Mouse (Mus musculus) neural tube, embryonic 14.5 days (tissue): Measurements from ENCODE around the gene Entpd3. TPM values are rescaled to one million over a fixed set of nuclear protein-coding genes. Genes with fewer than 3 reads are reported as not detected.
"Not testable (repeated sequence)": the region's sequence is repeated elsewhere in the genome, so short reads cannot be mapped to it uniquely, and the experiment has no call there.

Experiments
- ATAC-seq: fragments of 200-750 bp; cut with Nextera tagmentation; 2 replicates; pipeline ENCODE4 v1.8.0; 2017; ENCODE audit warnings: low read depth, mild to moderate bottlenecking, moderate TSS enrichment, moderate library complexity
- H3K27ac ChIP-seq: fragments of 300-500 bp; sonication (generic); 2 replicates; pipeline ENCODE4 v1.5.1; 2014; ENCODE audit warnings: low read depth, mild to moderate bottlenecking, control low read depth, low read length, moderate library complexity, mixed read lengths
- H3K27me3 ChIP-seq: fragments of 300-500 bp; sonication (generic); 2 replicates; pipeline ENCODE4 v1.6.1; 2014; ENCODE audit warnings: low read length; ENCODE audit not compliant: control insufficient read depth, insufficient read depth
- H3K36me3 ChIP-seq: fragments of 300-500 bp; sonication (generic); 2 replicates; pipeline ENCODE4 v1.6.1; 2014; ENCODE audit warnings: low read length, mixed read lengths; ENCODE audit not compliant: control insufficient read depth, insufficient read depth
- H3K4me1 ChIP-seq: fragments of 300-500 bp; sonication (generic); 2 replicates; pipeline ENCODE4 v1.6.1; 2014; ENCODE audit warnings: low read length; ENCODE audit not compliant: control insufficient read depth, insufficient read depth
- H3K4me2 ChIP-seq: fragments of 300-500 bp; sonication (generic); 2 replicates; pipeline ENCODE4 v1.6.1; 2014; ENCODE audit warnings: mild to moderate bottlenecking, low read depth, low read length, control low read depth
- H3K4me3 ChIP-seq: fragments of 300-500 bp; sonication (generic); 2 replicates; pipeline ENCODE4 v1.5.1; 2014; ENCODE audit warnings: low read depth, low read length, control low read depth, mixed read lengths
- H3K9ac ChIP-seq: fragments of 300-500 bp; sonication (generic); replicated peaks from 2 replicates; pipeline ENCODE4 v1.6.1; 2014; ENCODE audit warnings: low read depth, mild to moderate bottlenecking, control low read depth, low read length, mixed read lengths
- H3K9me3 ChIP-seq: fragments of 300-500 bp; sonication (generic); 2 replicates; pipeline ENCODE4 v1.6.1; 2016; ENCODE audit warnings: low read length; ENCODE audit not compliant: control insufficient read depth
- WGBS: fragments of 180-500 bp; shearing (Covaris S2); extraction: QIAGEN DNeasy Blood & Tissue Kit; methylation state at CpG from one replicate; pipeline ENCODE4 v1.1.7; 2014; 5-methylcytosine and 5-hydroxymethylcytosine counted together
- polyA plus RNA-seq: library from polyadenylated mRNA; unstranded; fragments of >200 nt; fragmentation: Nextera tagmentation; extraction: Ambion mirVana; gene quantifications from 2 replicates; pipeline ENCODE4 v1.2.1, GENCODE M21; 2014

The Entpd3 gene
- polyA plus RNA-seq, 1 experiment from 2014 or later, result 6.1 TPM

DNA sequence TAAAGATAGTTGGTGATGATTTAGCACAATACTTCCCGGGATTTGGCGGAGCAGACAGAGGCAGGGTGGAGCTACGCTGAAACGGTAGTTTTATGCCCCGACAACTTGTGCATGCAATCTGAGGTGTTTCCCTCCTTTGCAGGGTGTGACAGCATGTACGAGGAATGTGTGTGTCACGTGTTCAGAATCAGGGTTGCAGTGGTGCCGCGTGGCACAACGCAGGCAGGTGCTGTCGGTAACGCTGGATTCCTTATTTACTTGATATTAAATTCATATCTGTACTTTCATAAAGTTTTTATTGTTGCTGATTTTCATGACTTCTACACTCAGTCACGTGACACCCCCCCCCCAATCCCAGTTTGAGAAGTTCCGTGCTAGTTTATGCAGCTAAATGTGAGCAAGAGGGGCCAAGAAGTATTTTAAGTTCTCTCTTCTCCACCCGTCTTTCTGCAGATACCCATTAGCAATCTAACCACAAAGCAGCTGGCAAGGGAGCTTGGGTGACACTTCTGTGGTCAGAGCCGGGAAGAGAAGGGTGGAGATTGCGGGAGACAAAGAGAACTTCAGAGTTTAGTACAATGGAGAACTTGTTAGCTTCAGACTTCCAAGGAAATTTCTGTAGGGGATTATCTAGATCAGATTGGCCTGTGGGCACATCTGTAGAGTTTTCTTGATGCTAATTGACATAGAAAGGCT, 10.7 kb upstream of the Entpd3 start:
- Histone ChIP-seq H3K9ac (no peak overlapping the region), H3K36me3 (no peaks in the 10 kb centered on the region), H3K27me3 (no peaks in the 10 kb centered on the region), H3K4me2 (no peak overlapping the region), H3K9me3 (no peaks in the 10 kb centered on the region), H3K4me3 (no peak overlapping the region), H3K4me1 (no peaks in the 10 kb centered on the region), H3K27ac (no peak overlapping the region)
- no peak for ATAC-seq
- WGBS, result 89% methylated on average over 17 of the region's 17 CpGs

DNA sequence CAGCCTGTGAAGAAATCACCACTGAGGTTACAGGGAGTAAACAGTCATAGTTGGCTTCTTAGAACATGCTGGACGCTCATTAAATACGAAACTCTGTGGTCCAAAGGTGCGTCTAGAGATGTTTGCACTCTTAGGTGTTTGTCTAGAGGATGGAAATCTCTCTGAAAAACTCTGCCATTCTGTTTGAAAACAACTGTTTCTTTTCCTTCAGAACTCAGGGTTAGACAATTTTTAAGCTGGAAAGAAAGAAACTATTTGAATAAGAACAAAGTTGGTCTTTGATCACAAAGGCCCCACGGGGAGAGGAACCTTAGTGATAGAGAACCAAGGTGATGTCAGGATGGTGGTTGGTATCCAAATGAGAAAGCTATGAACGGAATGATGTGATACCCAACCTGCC, 9.1 kb upstream of the Entpd3 start:
- no peak for ATAC-seq
- Histone ChIP-seq H3K9ac (no peak overlapping the region), H3K4me3 (no peak overlapping the region), H3K27ac (no peak overlapping the region), H3K4me1 (no peaks in the 10 kb centered on the region), H3K9me3 (no peaks in the 10 kb centered on the region), H3K36me3 (no peaks in the 10 kb centered on the region), H3K27me3 (no peaks in the 10 kb centered on the region), H3K4me2 (no peak overlapping the region)
- WGBS, result 87% methylated on average over 5 of the region's 5 CpGs

DNA sequence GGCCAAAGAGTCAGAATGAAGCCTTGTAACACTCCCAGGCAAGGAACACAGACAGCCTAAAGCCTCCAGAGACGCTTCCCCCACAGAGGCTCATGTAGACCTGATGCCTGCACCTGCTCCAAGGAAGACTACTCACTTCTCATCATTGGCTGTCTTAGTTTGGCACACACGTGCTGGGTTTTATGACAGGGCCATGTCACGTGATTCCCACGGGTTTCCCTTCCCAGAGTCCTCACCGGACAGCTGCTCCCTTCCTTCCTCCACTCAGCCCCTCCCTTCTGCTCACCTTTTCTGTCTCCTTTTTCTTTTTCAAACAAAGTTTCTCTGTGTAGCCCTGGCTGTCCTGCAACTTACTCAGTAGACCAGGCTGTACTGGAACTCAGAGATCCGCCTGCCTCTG, 7.6 kb upstream of the Entpd3 start:
- 81% methylated on average over 6 of the region's 6 CpGs for WGBS
- no peak overlapping the region for H3K9ac ChIP-seq
- no peak overlapping the region for H3K27ac ChIP-seq
- H3K4me3 ChIP-seq, result no peak overlapping the region
- H3K4me2 ChIP-seq, result no peak overlapping the region
- no peaks in the 10 kb centered on the region for H3K4me1 ChIP-seq
- ATAC-seq, result no peak
- no peaks in the 10 kb centered on the region for H3K9me3 ChIP-seq
- H3K27me3 ChIP-seq, result no peaks in the 10 kb centered on the region
- H3K36me3 ChIP-seq, result no peaks in the 10 kb centered on the region

DNA sequence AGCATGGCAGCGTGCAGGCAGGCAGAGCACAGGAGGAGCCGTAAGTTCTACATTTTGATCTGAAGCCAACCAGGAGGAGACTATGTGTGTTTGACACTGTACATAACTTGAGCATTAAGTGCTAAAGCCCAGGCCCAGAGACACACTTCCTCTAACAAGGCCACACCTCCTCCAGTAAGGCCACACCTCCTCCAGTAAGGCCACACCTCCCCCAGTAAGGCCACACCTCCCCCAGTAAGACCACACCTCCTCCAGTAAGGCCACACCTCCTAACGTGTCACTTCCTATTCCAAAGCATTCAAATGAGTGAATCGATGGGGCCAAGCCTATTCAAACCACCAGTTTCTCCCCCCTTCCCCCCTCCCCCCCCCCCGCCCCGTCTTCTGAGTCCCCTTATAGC, 6.9 kb upstream of the Entpd3 start:
- 83% methylated on average over 6 of the region's 6 CpGs for WGBS
- Histone ChIP-seq H3K27ac (no peak overlapping the region), H3K4me1 (no peaks in the 10 kb centered on the region)

DNA sequence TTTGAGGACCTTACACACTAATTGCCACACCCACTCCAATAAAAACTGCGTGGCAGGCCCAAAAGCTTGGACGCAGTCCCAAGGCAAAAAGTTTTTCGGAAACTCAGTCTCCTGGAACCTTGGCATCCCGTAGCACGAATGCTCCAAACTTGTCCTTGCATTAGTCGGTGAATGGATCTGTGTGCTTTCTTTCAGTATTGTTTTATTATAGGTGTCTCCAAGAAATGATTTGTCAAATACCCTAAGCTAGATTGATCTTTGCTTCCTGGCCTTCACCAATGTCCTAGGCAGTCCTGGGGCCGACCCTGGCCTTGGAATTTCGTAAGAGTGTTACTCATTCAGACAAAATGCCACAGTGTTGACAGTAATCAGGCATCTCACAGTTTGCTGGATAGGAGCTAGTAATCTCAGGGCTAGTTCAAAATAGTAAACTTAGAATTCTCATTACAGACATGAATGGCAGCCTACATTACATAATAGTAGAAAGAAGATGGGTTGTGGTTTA, 6.1 kb upstream of the Entpd3 start:
- H3K4me3 ChIP-seq, H3K9me3 ChIP-seq, ATAC-seq, H3K27ac ChIP-seq, H3K4me2 ChIP-seq, H3K4me1 ChIP-seq, H3K36me3 ChIP-seq, H3K27me3 ChIP-seq, H3K9ac ChIP-seq: not testable (repeated sequence)
- 97% methylated on average over 8 of the region's 8 CpGs for WGBS

More for the DNA sequence above, 6.9 kb upstream of the Entpd3 start:
- Histone ChIP-seq H3K9ac (no peak overlapping the region), H3K27me3 (no peaks in the 10 kb centered on the region), H3K4me3 (no peak overlapping the region), H3K4me2 (no peak overlapping the region), H3K9me3 (no peaks in the 10 kb centered on the region), H3K36me3 (no peaks in the 10 kb centered on the region)
- ATAC-seq, result no peak

DNA sequence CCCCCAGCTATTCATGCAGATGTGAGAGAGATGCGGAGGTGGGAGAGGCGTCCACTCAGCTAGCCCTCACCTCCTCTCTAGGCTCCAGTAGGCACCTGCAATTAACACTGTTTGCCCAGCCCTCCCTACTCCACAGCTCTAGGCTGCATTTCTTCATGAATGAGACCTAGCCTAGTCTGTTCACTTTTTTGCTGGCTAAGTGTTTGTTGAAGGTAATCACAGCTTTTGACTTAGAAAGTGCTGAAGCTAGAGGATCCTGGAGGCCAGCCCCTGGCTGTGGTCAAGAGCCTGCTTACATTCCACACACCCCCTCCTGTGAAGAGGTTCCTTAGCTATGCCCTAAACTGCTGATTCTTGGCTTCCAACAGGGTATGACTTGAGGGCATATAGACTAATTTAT, 1.8 kb downstream of the Entpd3 start:
- 80% methylated on average over 2 of the region's 2 CpGs for WGBS

DNA sequence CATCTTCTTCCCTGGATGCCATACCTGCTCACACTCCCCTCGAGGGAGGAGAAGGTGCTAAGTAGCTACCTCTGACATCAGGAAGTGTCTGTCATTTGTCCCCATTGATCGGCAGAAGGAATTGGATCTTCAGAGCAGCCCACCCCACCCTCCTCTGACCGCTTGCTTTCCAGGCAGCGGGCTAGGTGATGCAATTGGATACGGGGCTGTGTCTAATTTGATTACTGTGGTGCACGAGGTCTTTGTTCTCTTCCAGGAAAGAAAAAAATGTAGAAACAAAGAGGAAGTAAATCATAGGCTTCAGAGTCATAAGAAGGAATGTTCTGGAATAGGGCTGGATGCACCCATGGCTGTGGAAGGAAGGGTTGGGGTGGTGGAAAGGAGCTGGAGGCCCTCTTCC, 2.6 kb downstream of the Entpd3 start:
- Histone ChIP-seq H3K4me1 (peaks cover under 1% of the 10 kb centered on the region; the same call in 1 of the 2 replicates), H3K4me3 (no peak overlapping the region), H3K27ac (no peak overlapping the region), H3K27me3 (peaks cover 7% of the 10 kb centered on the region), H3K4me2 (no peak overlapping the region), H3K9me3 (no peaks in the 10 kb centered on the region), H3K9ac (no peak overlapping the region), H3K36me3 (no peaks in the 10 kb centered on the region)
- ATAC-seq, result no peak
- WGBS, result 19% methylated on average over 6 of the region's 6 CpGs

More for the DNA sequence above, 1.8 kb downstream of the Entpd3 start:
- H3K27me3 ChIP-seq, result peaks cover 7% of the 10 kb centered on the region
- no peaks in the 10 kb centered on the region for H3K9me3 ChIP-seq
- no peaks in the 10 kb centered on the region for H3K36me3 ChIP-seq
- no peak overlapping the region for H3K27ac ChIP-seq
- no peak overlapping the region for H3K4me2 ChIP-seq
- no peak overlapping the region for H3K4me3 ChIP-seq
- H3K4me1 ChIP-seq, result no peaks in the 10 kb centered on the region; the same call in 1 of the 2 replicates
- no peak for ATAC-seq
- no peak overlapping the region for H3K9ac ChIP-seq

DNA sequence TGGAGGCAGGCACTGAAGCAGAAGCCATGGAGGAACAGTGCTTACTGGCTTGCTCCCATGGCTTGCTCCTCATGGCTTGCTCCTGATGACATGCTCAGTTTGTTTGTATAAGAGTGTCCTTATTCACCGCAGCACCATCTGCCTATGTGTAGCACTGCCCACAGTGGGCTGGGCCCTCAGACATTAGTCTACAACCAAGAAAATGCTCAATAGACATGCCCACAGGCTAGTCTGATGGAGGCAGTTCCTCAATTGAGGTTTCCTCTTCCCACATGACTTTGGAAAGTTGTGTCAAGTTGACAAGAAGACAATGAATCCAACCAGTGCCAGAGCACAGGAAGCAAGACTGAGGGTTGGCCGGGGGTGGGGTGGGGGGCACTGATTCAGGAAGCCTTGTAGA, 6.4 kb downstream of the Entpd3 start:
- Histone ChIP-seq H3K4me3 (no peak overlapping the region), H3K36me3 (no peaks in the 10 kb centered on the region), H3K4me2 (no peak overlapping the region), H3K4me1 (0 out of 2 replicates have a peak, but pooled peaks cover 3% of the 10 kb centered on the region), H3K27me3 (peaks cover 3% of the 10 kb centered on the region; the same call in 1 of the 2 replicates), H3K9ac (no peak overlapping the region), H3K9me3 (no peaks in the 10 kb centered on the region), H3K27ac (no peak overlapping the region)
- no peak for ATAC-seq
- 84% methylated on average over 2 of the region's 2 CpGs for WGBS

DNA sequence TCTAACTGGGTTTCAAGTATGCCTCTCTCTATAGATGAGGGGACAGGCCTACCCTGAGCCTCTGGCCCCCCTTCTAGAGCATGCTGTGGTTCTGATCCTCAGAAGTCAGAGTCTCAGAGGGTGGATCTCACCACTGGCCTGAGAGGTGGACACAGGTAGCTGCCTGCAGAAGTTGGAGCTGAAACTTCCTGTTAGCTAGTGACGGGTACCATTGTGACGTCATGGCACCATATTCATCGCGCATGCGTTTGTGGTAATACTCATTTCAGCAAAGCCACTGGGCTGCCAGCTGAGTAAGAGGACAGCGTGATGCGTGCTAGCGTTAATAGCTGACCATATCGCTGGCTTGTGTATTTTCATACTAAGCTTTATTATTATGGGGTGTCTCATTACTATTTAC, 6.9 kb downstream of the Entpd3 start:
- Histone ChIP-seq H3K9ac (no peak overlapping the region), H3K4me3 (no peak overlapping the region), H3K36me3 (no peaks in the 10 kb centered on the region), H3K27me3 (peaks cover under 1% of the 10 kb centered on the region; the same call in 1 of the 2 replicates), H3K9me3 (no peaks in the 10 kb centered on the region), H3K27ac (no peak overlapping the region), H3K4me2 (no peak overlapping the region), H3K4me1 (0 out of 2 replicates have a peak, but pooled peaks cover 3% of the 10 kb centered on the region)
- 93% methylated on average over 9 of the region's 9 CpGs for WGBS
- no peak for ATAC-seq
